Mouse (Mus musculus): ENCODE data around the gene Dhx37. TPM values are rescaled to one million over a fixed set of nuclear protein-coding genes. Genes with fewer than 3 reads are reported as not detected.
"Not testable (repeated sequence)": the region's sequence is repeated elsewhere in the genome, so short reads cannot be mapped to it uniquely, and the experiment has no call there.

Gene Dhx37
- total RNA-seq, 2 experiments from 2014 or later, result 11.9 to 14.6 TPM

- DNase-seq (ENCODE audit: low spot score in 2 of 2), result peak; percentile 84 to 88
Measured at GRCm38 (mm10) chr5:125391609-125392008, 42.3 kb downstream of the Dhx37 start.

- DNase-seq (ENCODE audit: low spot score in 2 of 2), result no peak
Measured at GRCm38 (mm10) chr5:125390906-125391477, 42.9 kb downstream of the Dhx37 start.

- peak; percentile 74 to 82 for DNase-seq (ENCODE audit: low spot score in 2 of 2)
Measured at GRCm38 (mm10) chr5:125389579-125390441, 44.1 kb downstream of the Dhx37 start, which contains the start of gene Ubc. TSS of gene Ubc (minus strand) at chr5:125390202.

GRCm38 (mm10) chr5:125389131-125389578 lies 44.8 kb downstream of the Dhx37 start, which contains the start of gene Gm10382:
TSS of gene Gm10382 (plus strand) at chr5:125389322.
- peak; percentile 73 to 74 for DNase-seq (ENCODE audit: low spot score in 2 of 2)

- DNase-seq (ENCODE audit: low spot score in 2 of 2), result no peak
Measured at GRCm38 (mm10) chr5:125388358-125389092, 45.4 kb downstream of the Dhx37 start.

GRCm38 (mm10) chr5:125387295-125387694 lies 46.6 kb downstream of the Dhx37 start:
- not testable (repeated sequence) for DNase-seq (ENCODE audit: low spot score in 2 of 2)

- no peak for DNase-seq (ENCODE audit: low spot score in 2 of 2)
Measured at GRCm38 (mm10) chr5:125385215-125385940, 48.5 kb downstream of the Dhx37 start.

GRCm38 (mm10) chr5:125384512-125385214 lies 49.3 kb downstream of the Dhx37 start:
- no peak for DNase-seq (ENCODE audit: low spot score in 2 of 2)

GRCm38 (mm10) chr5:125383637-125384420 lies 50.1 kb downstream of the Dhx37 start:
- DNase-seq (ENCODE audit: low spot score in 2 of 2), result no peak

- DNase-seq (ENCODE audit: low spot score in 2 of 2), result peak; percentile 60 to 62
Measured at GRCm38 (mm10) chr5:125382673-125383558, 51.0 kb downstream of the Dhx37 start.

GRCm38 (mm10) chr5:125381954-125382672 lies 51.8 kb downstream of the Dhx37 start:
- DNase-seq (ENCODE audit: low spot score in 2 of 2), result no peak

- DNase-seq (ENCODE audit: low spot score in 2 of 2), result no peak
Measured at GRCm38 (mm10) chr5:125378919-125379318, 55.0 kb downstream of the Dhx37 start.

GRCm38 (mm10) chr5:125377214-125377613 lies 56.7 kb downstream of the Dhx37 start:
- DNase-seq (ENCODE audit: low spot score in 2 of 2), result no peak

GRCm38 (mm10) chr5:125375871-125376270 lies 58.0 kb downstream of the Dhx37 start:
- no peak for DNase-seq (ENCODE audit: low spot score in 2 of 2)

- DNase-seq (ENCODE audit: low spot score in 2 of 2), result no peak
Measured at GRCm38 (mm10) chr5:125372027-125372426, 61.9 kb downstream of the Dhx37 start.

GRCm38 (mm10) chr5:125370950-125371693 lies 62.8 kb downstream of the Dhx37 start:
- DNase-seq (ENCODE audit: low spot score in 2 of 2), result no peak

GRCm38 (mm10) chr5:125368568-125368967 lies 65.4 kb downstream of the Dhx37 start:
- DNase-seq (ENCODE audit: low spot score in 2 of 2), result peak; percentile 66 to 72

All from left cerebral cortex, adult 18-20 months (tissue).